Mouse (Mus musculus) left cerebral cortex, adult 9 months (tissue): Measurements from ENCODE around the gene Pip4k2c.

Experiments used
- DNase-seq, 2 experiments: peaks; one replicate each; pipeline ENCODE4 v3.0.0; 2022; ENCODE audit warnings: low spot score in 2 of 2

Gene Pip4k2c

DNA sequence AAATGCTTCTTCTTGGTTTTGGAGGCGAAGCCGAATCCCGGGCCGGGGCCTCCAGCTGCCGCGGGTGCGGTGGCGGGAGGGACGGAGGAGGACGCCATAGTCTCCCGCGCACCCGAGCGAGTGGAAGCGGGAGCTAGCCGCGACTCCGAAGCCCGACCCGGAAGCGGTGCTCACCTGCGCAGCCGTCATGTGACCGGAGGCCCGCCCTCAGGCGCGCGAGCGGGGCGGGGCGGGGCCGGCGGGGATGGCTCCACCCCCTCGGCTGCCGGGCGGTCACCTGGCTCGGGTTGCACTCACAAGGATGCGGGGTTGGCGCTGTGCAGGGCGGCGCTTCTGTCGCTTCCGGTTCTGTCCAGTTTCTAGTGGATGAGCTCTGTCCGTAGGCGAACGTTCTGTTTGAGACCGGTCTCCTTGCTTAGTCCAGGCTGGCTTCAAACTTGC lies at the start of gene Pip4k2c:
Gene Pip4k2c (minus strand): TSS at position 172 of the 441 bp plus-strand sequence.
- peak; percentile 80 to 92 for DNase-seq

DNA sequence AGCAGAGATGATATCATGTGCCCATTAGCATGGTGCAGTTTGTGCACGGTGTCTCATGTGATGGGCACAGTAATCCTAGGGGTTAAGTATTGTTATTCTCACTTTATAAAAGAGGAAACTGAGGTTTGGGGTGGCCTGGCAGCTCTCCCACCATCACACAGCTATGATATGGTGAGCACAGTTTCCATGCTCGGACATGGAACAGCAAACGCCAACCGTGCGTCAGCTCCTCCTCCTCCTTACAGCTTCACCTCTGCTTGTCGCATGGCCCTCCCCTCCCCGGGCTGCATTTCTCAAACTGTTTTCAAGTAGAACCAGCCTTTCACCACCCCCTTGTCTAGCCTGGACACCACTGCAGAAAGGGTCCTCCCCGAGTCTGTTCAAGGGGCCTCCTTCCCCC lies 47.1 kb upstream of the Pip4k2c start:
- DNase-seq, result no peak

DNA sequence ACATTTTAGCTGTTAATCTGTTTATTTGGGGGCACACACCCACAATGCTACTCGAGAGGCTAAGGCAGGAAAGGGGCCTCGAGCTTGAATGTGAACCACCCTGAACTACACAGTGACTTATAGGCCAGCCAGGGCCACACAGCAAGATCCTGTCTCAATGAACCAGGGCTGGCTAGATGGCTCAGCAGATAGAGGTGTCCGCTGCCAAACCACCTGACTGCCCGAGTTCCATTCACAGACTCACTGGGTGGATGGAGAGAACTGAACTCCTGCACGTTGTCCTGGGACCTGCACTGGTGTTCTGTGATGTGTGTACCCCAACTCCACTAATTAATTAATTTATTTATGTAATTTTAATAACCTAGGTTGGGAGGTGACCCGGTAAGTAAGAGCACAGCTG lies 46.4 kb upstream of the Pip4k2c start:
- no peak for DNase-seq

DNA sequence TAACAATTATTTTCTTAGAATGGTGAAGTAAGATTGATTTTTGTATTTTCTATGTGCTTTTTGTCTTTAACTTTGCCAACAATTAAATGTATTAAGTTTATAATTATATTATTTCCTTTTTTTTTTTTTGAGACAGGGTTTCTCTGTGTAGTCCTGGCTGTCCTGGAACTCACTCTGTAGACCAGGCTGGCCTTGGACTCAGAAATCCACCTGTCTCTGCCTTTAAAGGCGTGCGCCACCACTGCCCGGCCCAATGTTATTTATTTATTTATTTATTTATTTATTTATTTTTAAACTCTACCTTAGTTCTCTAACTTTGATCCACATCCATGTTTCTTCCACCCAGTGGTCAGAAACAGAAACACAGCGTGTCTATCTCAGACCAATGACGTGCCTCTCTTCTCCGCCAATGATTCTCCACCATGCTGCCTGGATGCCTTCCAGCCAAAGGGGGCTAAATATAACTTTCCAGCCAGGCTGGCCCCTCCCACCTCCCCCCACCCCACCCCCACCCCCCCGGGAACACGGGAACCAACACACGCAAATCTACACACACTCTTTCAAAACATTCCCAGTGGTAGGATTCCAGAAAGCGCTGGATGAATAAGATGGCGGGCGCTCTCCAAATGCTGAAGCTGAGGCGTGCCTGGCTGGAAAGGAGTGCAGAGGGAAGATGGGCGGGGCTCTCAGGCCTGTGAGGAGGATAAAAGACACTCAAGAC lies 44.4 kb upstream of the Pip4k2c start:
- no peak for DNase-seq

DNA sequence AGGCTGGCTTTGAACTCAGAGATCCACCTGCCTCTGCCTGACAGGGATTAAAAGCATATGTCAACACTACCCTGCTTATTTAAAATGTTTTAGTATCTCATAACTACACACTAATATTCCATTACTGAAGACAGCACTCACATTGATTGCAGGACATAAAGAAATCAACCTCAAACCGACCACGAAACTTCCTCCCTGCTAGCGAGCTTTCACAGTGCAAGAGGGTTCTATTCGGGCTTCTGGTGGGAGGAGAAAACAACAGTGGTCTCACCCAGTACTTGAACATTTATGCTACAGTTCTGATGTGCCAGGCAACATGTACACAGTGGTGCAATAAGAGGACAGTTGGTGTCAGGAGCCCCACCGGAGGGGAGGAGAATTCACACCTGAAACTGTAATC lies 39.4 kb upstream of the Pip4k2c start:
- no peak for DNase-seq

DNA sequence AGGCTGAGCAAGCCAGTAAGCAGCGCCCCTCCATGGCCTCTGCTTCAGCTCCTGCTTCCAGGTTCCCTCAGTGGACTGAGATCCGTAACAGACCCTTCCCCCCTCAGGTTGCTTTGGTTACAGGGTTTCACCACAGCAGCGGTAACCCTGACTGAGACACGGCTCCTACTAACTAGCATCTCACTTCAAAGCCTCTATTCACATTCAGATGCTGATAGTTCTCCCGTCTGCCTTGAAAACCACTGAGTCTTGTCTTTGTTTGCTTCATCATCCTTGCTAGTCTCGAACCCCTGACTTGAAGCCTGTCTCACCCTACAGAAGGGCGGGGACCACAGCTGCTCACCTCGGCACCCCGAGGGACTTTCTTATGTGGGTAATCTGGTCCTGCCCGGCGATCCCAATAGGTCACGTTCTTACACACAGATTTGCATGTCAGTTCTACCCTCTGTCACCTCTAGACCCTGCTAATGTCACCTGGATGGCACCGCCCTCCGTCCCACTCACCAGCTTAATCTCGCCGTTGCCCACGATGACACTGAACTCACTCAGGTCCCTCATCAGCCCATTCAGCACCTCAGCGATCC lies 26.9 kb upstream of the Pip4k2c start:
- DNase-seq, result no peak

DNA sequence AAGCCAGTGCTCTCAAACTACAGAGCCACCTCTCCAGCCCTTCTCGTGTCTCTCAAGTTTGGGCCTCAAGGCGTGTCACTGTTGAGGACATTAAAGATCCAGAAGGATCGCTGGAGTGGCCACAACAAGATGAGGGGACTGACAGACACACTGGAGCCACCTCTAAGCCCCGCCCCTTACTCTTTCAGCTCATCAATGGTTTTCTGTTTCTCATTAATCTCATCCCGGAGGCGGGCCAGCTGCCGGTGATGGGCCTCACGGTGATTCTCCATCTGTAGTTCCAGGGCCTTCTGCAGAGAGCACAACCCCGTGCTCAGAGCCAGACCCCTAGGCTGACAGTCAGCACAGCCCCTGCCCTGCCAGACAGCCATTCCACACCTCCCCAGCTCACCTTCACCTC lies 25.2 kb upstream of the Pip4k2c start:
- DNase-seq, result no peak

DNA sequence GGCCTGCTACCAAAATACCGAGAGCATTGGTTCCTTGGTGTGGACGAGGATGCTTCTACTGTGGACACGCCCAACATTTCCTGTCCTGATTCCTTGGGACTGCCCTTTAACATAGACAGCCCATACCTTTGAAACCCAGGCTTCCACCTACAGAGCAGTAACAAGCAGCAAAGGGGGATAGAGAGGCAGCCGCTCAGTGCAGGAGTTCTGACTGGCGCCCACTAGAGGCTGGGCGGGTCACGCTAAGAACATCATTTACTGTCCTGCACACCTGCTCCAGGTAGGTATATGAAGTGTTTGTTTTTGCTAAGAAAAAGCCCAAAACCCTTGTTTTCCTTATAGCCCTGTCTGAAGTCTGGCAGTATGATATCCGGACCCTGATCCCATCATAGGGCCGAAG lies 21.8 kb upstream of the Pip4k2c start:
- DNase-seq, result no peak

DNA sequence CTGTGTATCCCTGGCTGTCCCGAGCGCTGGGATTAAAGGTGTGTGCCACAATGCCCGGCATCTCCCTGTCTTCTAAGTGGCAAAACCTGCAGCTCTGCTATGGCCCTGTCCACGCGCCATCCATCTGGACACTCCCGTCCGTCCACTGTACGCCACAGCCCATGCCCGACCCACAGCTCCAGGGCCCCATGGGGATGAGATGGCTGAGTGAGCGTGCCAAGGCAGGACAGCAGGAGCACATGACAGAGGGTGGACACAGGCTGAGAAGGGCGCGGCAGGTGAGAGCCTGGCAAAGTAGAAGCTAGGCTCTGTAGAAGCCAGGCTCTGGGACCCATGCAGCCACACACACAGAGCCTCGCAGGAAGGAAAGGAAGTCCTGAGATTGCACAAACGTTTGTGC lies 20.4 kb upstream of the Pip4k2c start:
- DNase-seq, result no peak

DNA sequence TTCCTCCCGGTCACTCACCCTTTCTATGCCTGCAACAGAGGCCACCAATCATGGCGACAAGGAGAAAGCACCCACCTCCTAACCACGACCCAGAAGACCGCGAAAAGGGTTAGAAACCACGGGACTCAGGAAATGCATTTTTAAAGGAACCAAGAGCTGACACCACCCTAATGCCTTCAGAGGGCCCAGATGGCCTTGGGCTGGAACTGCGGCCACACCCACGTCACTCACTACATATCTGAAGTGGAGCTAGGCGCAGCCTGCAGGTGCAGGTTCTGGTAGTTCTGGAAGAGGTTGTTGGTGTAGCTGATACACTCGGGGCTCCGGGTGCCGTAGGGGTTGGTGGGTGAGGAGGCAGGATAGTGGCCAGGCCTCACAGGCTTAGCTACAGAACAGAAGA lies 19.3 kb upstream of the Pip4k2c start:
- DNase-seq, result no peak

DNA sequence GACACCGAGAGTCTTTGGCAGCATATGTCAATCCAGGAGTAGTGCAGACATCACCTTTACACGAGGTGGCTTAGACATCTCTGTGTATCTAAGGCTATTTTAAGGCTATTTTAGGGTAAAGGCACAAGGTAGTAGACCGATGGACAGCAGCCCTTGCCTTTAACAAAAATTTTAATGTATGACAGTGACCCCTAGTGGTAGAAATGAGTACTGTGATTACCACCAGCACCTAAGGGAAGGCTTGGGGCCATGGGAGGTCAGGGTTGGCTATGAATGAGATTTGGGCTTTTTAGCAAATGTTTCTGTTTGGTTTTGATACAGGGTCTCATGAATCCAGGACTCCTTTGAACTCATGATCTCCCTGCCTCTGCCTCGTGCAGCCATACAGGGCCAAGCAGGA lies 17.5 kb upstream of the Pip4k2c start:
- peak in 1 of 2 experiments; percentile 57 for DNase-seq

DNA sequence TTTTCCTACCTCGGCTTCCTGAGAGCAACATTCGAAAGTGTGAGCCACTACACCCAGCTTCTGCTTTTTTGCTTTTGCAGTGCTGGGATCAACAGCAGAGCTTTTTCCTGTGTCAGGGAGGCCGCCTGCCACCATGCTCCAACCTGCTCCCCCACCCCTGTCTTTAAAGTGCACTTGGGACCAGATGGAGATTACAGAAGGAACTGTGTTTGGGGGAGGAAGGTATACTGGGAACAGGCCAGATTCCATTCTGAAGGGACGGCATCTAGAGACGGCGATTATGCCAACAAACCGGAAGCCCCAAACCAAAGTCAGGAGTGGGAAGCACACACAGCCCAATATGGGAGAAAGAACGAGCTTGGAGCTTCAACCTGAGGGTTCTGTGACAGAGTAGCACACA lies 15.8 kb upstream of the Pip4k2c start:
- DNase-seq, result peak in 1 of 2 experiments; percentile 41

DNA sequence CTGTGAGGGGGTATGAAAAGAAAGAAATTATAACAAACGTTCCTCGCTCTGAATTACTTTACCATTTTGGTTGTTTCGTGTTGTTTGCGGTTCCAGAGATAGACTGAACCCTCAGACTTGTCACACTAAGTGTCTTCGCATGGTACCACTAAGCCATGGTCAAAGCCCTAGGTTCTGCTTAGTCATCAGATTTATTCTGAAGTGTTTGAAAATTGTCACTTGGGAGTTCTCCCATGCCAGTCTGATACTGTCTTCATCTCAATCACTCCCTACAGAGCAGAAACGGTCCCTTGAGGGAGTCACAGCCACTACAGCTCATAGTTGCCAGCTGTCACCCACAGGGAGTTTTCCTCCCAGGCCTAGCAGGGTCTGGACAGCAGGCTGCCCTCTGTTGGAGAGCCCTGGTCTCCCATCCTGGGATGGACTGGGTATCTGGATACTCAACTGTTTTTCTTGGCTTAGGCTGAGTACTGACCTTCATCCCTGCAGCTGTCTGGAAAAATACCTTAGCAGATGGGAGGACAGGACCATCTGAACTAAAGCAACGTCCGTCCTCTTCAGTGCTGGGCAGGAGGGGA lies 15.0 kb upstream of the Pip4k2c start:
- DNase-seq, result no peak

DNA sequence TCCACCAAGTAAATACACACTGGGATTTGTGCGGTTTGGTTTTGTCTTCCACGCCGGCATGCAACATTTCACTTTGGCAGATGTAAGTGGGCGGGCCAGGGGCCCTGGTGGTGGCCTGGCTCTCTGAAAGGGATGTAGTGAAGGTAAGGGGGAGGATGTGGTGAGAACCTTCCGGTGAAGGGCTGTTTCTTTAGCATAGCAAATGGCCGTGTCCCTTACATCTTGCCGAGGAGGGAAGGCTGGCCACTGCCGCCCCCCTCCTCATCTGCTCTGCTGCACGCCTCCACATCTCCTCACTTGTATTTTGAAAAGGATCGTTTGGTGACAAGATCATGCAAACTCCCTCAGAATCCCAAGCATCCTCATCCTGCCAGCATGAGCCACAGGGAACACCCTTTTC lies 14.3 kb upstream of the Pip4k2c start:
- peak in 1 of 2 experiments; percentile 63 for DNase-seq

DNA sequence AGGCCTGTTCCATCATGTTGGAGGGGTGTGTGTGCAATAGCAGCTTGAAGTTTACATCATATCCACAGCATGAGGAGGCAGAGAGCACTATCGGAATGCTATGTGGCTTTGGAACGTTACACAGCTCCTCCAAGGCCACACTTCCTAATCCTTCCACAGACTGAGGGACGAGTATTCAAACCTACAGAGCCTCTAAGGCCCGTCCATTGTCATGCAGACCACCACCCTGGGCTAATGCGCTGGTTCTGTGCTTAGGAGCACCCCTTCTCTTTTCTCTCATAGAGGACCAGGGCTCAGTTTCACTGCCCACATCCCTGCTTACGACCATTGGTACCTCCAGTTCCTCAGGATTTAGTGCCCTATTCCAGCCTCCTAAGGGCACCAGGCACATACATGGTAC lies 13.8 kb upstream of the Pip4k2c start:
- DNase-seq, result no peak

DNA sequence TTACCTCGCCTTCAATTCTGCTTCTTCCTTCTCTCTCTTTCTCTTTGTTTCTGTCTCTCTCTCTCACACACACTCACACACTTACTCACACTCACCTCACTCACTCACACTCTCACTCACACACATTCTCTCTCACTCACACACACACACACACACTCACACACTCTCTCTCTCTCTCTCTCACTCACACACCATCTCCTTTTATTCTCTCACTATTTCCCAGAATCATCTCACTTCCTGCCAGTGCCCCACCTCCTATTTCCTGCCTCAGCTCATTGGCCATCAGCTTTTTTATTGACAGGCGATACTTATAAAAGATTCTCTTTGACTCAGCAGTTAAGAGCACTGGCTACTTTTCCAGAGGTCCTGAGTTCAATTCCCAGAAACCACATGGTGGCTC lies 7.0 kb upstream of the Pip4k2c start:
- no peak for DNase-seq

DNA sequence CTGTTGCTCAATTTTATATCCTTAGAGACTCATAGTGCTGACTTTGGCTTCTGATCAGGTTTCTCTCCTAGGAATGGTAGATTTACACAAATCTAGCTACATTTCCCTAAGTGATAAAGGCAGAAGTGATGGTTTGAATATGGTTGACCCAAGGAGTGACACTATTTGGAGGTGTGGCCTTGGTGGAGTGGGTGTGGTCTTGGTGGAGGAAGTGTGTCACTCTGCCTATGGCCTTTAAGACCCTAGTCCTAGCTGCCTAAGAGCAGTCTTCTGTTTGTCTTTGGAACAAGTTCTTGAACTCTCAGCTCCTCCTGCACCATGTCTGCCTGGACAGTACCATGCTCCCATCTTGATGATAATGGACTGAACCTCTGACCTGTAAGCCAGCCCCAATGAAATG lies 5.8 kb upstream of the Pip4k2c start:
- no peak for DNase-seq

DNA sequence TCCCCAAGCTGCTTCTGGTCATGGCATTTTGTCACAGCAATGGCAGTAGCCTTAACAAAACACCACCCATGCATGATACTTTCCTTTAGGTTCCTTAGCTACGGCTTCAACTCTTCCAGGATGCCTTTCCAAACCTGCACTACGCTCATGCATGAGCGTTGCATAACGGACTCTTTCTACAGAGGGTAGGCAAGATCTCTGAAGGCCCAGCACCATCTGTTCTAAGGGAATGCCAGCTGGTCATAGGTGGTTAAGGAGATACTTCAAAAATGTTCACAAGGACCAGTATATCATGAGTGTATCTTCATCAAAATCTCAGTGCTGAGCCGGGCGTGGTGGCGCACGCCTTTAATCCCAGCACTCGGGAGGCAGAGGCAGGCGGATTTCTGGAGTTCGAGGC lies 5.1 kb upstream of the Pip4k2c start:
- DNase-seq, result peak in 1 of 2 experiments; percentile 73

DNA sequence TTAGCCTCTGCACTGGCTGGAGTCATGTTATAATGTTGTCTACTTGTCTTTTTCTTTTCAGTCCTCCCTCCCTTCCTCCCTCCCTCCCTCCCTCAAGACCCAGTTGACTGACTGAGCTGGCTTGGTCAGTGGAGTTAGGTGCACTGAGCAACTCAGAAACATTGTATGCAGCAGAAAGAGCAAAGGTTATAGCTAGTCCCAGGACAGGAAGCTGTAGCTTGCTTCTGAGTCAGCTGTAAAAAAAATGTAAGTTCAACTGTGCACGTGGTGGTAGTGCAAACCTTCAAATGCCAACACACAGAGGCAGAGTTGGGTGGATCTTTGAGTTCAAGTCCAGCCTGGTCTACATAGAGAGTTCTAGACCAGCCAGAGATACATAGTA lies 3.0 kb upstream of the Pip4k2c start:
- no peak for DNase-seq

DNA sequence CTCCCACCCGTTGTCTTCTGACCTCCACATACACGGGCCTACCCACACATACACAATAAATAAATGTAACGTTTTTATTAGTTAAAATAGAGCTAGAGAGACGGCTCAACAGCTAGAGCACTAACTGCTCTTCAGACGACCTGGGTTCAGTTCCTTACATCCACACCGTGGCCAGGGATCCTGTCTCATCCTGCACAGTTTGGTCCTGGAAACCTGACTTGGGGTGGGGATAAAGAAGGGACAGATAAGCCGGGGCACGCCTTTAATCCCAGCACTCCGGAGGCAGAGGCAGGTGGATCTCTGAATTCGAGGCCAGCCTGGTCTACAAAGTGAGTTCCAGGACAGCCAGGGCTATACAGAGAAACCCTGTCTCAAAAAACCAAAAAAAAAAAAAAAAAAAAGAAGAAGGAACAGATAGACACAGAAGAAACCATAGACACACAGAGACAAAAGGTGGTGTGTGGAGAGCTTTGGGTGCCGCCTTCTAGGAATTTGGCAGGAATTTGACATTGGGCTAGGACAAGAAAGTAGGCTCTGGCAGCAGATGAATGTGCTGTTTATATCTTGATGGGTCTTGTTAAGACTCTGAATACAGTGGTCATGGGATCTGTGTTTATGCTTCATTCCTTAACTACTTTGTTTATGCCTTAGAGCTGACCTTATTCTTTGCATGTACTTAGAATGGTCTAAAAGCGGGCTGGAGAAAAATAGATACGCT lies 2.5 kb upstream of the Pip4k2c start:
- no peak for DNase-seq

DNA sequence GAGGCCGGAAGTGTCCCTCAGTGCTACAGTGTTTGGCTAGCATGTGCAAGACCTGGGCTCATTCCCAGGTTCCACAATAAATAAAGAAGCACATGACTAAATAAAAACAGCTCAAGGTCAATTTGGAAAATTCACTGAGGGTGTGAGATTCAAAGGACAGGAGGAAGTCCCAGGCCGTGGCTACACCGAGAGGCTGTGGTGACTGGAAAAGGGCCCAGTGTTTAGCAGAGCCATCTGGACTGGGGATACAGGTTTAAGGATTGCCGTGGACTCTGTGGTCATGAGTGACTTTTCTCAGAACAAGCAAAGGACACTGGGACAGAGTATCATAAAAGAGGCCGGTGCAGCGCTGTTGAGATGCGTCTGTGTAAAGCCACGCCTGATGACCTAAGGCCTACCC lies 1.9 kb upstream of the Pip4k2c start:
- no peak for DNase-seq

DNA sequence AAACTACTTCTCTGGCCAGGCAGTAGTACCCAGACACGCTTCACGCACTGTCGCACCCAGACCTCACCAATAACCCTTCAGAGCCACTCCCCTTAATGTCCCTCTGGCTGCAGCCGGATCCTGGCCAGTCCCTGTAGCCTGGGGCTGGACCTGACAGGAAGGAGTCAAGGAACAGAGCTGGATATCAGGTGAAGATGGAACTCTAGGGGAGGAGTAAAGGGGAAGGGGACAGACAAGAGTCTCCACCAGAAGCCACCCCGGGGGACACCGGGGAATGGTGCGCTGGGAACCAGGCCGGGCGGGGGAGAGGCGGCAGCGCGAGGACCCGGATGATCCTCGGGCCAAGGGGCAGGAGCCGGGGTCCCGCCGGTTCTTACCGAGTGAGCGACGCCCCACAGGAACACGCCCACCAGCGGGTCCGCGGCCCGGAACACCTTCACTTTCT lies 402 bp downstream of the Pip4k2c start:
- no peak for DNase-seq
